Mouse (Mus musculus) brain, adult 2 months (tissue): ENCODE results near the gene Gprc5c.

ENCODE experiments used
- DNase-seq: peaks from one replicate; pipeline ENCODE4 v3.0.0; 2011; ENCODE audit warnings: low read depth, low spot score

Gprc5c gene

GRCm38 (mm10) chr11:114833166-114833565 lies 17.8 kb upstream of the Gprc5c start:
- no peak for DNase-seq

DNA sequence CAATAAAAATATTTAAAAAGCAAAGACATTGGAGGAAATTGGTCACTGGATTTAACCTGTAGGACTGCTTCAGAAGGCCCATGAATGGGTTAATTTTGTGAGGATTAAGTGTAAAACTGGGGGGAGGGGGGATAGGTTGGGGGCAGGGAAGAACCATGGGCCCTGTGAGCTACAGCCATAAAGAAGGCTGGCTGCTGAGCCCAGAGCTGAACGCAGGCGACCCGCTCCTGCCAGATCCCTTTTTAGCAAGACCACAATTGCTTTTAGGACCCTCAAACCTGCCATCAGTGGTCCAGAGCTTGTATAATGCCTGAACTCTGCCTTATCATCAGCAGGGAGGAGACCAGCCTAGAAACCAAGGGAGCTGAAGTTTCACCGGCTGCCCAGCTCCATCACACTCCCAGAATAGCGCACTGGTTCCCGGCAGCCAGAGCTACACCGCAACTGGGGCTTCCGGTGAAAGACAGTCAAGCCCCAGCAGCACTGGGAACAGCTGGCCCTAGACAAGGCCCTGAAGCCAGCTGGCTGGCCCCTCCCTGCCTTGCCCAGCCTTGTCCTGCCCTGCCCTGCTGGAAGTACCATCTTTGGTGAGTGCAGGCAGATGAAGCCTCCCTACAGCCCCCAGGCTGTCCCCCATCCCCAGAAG lies 7.0 kb upstream of the Gprc5c start:
- DNase-seq = no peak

GRCm38 (mm10) chr11:114844464-114845220 lies 6.3 kb upstream of the Gprc5c start:
- no peak for DNase-seq

- no peak for DNase-seq
Measured at GRCm38 (mm10) chr11:114846336-114846735, 4.6 kb upstream of the Gprc5c start.

DNA sequence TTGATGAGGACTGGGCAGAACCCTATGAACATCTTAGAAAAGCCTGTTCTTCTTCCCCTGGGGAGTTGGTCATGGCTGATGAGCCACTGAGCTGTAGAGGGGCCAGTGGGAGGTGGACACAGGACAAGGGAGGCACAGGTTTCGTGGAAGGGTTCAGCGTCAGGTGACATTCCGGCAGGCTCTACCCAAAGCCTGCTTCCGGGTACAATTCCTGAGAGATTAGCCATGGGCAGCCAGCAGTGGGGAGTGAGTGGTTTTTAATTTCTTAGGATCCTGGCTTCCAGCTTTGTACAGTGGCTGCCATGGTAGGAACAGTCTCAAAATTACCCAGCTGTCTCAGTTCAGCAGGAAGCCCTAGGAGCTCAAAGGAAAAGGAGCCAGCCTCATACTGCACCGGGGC lies 3.9 kb upstream of the Gprc5c start:
- no peak for DNase-seq

DNA sequence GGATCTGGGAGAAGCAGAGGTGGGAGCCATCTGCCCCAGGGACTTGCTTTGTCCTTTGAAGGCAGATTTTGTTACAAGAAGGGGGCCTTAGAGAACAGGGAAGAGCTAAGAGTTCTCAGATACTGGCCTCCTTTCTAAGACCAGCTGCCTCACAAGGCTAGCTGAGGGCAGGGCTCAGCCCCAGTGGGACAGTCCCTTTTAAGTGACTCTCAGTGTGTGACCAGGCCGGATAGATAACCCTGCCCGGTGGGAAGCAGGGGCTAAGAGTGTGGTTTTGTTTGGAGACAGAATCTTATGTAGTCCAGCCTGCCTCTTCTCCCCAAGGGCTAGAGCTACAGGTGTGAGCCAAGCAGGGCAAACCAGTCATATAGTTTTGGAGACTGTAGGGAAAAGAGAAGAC lies 1.4 kb upstream of the Gprc5c start:
- DNase-seq = no peak

- no peak for DNase-seq
Measured at GRCm38 (mm10) chr11:114850066-114850451, 893 bp upstream of the Gprc5c start.

- DNase-seq = peak; percentile 94
Measured at GRCm38 (mm10) chr11:114851269-114851607, 286 bp downstream of the Gprc5c start.

GRCm38 (mm10) chr11:114851608-114852310 lies 807 bp downstream of the Gprc5c start:
- DNase-seq = peak; percentile 92

- peak; percentile 51 for DNase-seq
Measured at GRCm38 (mm10) chr11:114852311-114853173, 1.6 kb downstream of the Gprc5c start.

DNA sequence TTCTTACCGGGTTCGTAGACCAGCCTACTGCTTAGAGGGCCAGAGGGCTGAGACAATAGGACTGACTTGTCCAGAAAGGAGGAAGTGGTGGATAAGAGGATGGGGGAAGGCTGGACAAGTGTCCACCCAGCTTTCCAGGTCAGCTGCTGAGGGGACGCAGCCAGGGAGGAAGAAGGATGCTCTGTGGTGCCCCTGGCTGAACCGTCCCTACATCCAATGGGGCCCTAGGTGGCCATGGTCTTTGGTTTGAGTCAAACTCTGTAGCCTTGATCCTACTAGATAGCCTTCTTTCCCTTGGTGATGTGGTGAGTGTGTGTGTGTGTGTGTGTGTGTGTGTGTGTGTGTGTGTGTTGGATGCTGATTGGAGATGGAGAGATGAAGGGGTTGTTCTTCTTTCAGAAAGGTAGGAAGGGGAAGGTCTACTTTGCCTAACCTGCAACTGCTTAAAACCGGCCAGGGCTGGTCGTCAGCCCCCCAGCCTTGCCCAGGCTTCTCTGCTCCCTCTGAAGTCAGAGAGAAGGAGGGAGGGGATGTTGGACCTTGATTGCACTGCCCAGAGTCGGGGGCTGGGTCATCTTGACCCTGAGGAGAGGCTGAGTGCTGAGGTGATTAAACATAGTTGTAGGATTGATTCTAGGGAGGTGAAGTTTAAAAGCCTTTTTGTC lies 2.4 kb downstream of the Gprc5c start:
- no peak for DNase-seq

DNA sequence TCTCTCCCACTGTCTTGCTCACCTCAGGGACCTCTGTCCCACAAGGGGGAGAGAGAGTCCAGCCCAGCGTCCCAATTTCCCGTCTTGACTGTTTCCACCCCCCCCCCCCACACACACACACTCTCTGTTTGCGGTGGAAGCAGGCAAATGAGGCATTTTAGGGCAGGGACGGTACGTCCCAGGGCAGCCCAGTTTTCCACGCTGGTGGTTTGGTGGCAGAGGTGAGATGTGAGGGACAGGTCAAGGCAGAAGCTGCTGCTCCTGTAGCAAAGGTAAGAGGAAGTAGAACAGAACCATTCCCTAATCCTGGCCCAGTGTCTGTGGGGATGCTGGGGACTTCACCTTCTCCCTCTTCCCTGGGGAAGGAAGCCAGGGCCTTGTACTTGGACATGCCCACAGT lies 3.6 kb downstream of the Gprc5c start:
- no peak for DNase-seq

DNA sequence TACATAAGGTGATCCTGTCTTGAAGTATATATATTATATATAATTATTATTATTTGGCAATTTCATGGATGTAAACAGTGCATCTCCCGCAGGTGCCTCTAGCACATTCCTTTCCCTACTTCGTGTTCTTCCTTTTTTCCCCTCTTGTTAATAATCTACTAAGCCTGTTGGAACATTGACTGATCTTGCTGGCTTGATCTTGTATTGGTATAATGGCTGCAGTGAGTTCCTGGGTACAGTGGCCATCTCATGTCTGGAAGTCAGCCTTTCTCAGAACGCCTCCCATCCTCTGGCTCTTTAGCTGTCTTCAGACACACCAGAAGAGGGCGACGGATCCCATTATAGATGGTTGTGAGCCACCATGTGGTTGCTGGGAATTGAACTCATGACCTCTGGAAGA lies 5.2 kb downstream of the Gprc5c start:
- DNase-seq = no peak

DNA sequence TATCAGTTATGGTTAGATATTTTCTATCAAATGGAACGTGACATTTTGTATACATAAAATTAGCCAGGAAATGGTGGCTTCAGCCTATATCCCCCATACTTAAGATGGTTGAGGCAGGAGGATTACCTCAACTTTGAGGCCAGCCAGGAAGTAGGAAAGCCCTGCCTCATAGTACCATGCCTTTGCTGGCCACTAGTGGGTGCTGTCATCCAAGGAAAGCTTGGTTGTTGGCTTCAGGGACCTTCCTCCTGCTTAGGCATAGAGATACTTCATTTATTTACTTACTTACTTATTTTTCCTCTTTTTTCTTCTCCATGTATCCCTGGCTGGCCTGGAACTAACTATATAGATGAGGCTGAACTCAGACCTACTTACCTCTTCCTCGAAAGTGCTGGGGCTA lies 7.7 kb downstream of the Gprc5c start:
- DNase-seq = no peak

DNA sequence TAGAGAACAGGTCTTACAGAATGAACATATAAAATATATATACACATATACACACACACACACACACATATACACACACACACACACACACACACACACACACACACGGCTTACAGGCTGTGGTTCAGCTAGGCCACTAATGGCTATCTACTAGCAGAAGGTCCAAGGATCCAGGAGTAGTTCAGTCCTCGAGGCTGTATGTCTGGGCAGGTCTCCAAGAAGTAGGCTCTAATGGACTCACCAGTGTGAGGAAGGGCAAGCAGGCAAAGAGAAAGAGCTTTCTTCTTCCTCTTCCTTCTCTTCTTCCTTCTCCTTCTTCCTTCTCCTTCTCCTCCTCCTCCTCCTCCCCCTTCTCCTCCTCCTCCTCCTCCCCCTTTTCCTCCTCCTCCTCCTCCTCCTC lies 10.1 kb downstream of the Gprc5c start:
- no peak for DNase-seq

DNA sequence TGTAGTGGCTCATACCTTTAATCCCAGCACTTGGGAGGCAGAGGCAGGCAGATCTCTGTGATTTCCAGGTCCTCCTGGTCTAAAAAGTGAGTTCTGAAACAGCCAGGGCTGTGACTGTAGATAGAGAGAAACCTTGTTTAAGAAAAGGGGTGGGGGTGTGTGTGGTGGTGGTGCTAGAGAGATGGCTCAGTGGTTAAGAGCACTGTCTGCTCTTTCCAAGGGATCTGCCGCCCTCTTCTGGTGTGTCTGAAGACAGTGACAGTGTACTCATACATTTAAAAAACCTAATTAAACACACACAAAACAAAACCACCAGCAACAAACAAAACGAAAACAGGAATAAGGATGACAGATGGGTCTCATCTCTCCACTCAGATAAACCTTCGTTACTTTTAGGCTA lies 11.7 kb downstream of the Gprc5c start:
- DNase-seq = no peak

- DNase-seq = no peak
Measured at GRCm38 (mm10) chr11:114863918-114864420, 13.0 kb downstream of the Gprc5c start.

DNA sequence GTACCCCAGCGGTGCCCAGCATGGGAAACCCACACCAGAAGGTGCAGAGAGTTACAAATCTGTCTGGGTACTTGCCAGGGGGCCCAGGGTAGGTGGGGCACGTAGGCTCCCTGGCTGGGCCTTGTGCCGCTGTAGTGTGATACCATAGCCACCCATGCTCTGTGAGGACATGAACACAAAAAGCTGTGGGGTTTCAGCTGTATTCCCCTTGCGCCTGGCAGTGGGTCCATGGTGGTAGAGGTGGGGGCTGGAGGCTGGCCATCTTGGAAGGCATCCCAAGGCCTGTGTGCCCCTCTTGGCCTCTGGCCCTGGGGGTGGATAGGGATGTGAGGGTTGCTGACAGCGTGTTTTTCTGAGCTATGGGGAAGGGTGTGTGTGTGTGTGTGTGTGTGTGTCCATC lies 15.0 kb downstream of the Gprc5c start:
- DNase-seq = no peak

GRCm38 (mm10) chr11:114866486-114867360 lies 15.8 kb downstream of the Gprc5c start:
- peak; percentile 79 for DNase-seq
